Mouse (Mus musculus) mesoderm, embryonic 11.5 days (tissue): ENCODE results near the gene Cachd1.

Source experiments
- DNase-seq: peaks from one replicate; pipeline ENCODE4 v3.0.0-alpha.2; 2012; ENCODE audit warnings: low read depth, low spot score

Gene Cachd1

DNA sequence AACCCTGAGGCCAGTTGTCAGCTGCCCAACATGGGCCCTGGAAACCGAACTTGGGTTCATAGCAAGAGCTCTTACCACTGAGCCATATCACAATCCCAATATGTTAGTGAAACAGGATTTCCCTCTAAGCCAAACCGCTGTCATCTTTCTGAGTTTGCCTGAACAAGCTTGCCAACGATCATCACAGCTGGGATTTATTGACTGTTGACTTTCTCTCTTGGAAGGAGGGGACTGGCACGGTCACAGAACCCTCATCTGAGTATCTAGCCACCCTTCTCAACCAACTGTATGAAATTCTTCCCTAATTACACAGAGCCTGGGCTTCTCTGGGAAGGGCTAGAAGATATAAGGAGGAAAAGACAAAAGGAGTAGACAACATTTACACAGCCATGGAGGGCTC is 270.1 kb downstream of the Cachd1 start:
- no peak for DNase-seq

DNA sequence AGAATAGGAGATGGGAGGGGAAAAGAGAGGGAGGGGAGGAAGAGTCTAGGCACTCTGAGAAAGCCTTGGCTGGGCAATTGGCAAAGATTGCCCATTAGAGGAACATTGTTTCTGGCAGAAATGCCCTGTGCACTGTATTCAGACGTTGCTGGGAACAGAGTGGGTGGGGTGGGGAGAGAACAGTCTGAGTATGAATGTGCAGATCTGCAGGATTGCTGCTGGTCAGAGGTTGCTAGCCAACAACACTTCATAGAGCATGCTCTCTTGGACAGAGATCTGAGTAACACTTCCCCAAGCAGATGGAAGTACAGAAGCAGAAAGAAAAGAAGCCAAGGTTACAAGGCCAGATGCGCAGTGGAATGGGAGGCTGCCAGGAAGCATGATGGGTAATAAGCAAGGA is 285.7 kb downstream of the Cachd1 start:
- no peak for DNase-seq

DNA sequence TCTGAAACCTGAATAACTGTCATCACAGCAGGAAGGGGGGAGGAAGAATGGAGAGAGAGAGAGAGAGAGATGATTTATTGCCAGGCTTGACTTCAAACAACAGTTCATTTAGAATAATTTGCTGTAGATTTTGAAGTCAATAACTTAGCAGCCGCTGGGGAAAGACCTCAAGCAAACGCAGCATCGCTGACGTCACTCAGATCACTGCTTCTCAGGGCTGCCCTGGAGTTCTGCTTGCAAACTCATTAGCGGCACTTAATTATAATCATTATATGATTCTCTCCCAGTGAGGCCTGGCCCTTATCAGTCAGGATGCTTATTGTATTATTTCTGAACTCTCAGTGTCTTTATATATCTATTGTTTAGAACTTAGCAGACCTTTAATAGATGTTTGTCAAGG is 289.9 kb downstream of the Cachd1 start:
- no peak for DNase-seq

GRCm38 (mm10) chr4:101068786-101069153 is 292.3 kb downstream of the Cachd1 start, which contains the start of gene Raver2:
Gene Raver2, plus strand, starts transcription at chr4:101068983.
- DNase-seq = peak; percentile 73

DNA sequence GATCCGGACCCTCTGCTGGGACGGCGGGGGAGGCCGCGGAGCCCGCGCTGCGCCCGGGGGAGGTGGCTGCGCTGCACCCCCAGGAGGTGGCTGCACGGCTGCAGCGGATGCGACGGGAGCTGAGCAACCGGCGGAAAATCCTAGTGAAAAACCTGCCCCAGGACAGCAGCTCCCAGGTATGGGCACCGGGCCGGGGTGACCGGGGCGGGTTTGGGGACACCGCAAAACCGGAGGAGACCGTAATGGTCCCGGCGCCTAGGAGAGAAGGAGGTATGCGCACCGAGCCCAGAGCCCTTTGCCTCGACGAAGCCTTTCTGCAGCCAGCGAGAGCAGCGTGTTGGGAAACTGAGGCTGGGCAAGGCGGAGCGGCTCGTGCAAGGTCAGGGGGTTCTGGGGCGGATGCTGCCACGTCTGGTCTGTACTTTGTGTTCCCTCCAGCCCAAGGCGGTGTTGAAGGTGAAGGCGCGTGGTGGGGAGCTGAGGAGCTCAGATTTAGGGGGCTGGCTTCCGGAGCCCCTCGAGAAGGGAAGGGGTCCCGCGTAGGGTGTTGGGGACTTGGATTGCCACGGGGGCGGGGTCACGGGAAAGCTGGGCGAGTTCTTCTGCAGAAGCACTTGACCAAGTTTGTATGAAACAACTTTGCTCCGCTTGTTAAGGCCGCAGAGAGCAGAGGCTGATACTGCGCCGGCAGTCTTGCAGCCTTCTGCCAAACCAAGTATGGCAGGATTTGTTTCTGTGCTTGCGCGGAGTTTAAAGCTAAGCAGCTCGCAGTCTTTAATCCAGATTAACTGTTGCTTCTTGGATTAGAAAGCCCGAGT is 292.9 kb downstream of the Cachd1 start:
- DNase-seq = peak; percentile 46

DNA sequence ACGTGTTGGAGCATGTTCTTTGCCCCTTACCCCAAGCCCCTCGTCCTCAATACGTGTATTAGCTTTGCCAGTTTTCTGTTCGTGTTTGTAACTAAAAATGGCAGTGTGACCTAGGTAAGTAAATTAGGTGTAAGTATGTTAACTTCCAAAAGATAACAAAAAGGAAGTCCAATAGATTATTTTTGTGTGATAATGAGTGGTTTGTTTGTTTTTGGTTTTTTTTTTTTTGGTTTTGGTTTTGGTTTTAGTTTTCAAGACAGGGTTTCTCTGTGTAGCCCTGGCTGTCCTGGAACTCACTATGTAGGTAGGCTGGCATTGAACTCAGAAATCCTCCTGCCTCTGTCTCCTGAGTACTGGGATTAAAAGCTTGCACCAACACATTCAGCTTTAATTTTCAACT is 295.1 kb downstream of the Cachd1 start:
- no peak for DNase-seq

- no peak for DNase-seq
Measured at GRCm38 (mm10) chr4:101076425-101076824, 299.9 kb downstream of the Cachd1 start.
